Mouse (Mus musculus) layer of hippocampus, adult 2 months (tissue): ENCODE data around the gene Ttc26. TPM values are rescaled to one million over a fixed set of nuclear protein-coding genes. Genes with fewer than 3 reads are reported as not detected.

Experiments used
- DNase-seq, 2 experiments: peaks; one replicate each; pipeline ENCODE4 v3.0.0; 2022; ENCODE audit warnings: low spot score in 2 of 2
- H3K27ac ChIP-seq: fragments of 200-600 bp; 2 replicates; pipeline ENCODE4 v1.8.1; 2022
- H3K4me3 ChIP-seq: fragments of 200-600 bp; 2 replicates; pipeline ENCODE4 v1.8.1; 2022; ENCODE audit warnings: mild to moderate bottlenecking
- CTCF ChIP-seq: fragments of 200-600 bp; conservative IDR thresholded peaks from 2 replicates; pipeline ENCODE4 v1.8.1; 2022; ENCODE audit warnings: antibody characterized with exemption, mild to moderate bottlenecking, moderate library complexity
- long read RNA-seq, 2 experiments: library from polyadenylated mRNA; stranded (forward); transcript quantifications; one replicate each; pipeline ENCODE4 v2.0.0; 2021; ENCODE audit warnings: borderline mapping rate in 2 of 2
- total RNA-seq, 2 experiments: library from RNA; stranded (reverse); gene quantifications; 2 replicates each; pipeline ENCODE4 v1.2.3; 2021

Gene Ttc26
- total RNA-seq = 10 to 100 TPM; 11.5 to 12.2 TPM
- long read RNA-seq, experiment 1, full-length matches to known transcripts = 4 of 7 reads
- long read RNA-seq, experiment 1, partial matches to known transcripts = 0 of 7 reads
- long read RNA-seq, experiment 1, other reads (novel, unspliced or antisense) = 3 of 7 reads
- long read RNA-seq, experiment 2, full-length matches to known transcripts = 3 of 9 reads
- long read RNA-seq, experiment 2, partial matches to known transcripts = 2 of 9 reads
- long read RNA-seq, experiment 2, other reads (novel, unspliced or antisense) = 4 of 9 reads

DNA sequence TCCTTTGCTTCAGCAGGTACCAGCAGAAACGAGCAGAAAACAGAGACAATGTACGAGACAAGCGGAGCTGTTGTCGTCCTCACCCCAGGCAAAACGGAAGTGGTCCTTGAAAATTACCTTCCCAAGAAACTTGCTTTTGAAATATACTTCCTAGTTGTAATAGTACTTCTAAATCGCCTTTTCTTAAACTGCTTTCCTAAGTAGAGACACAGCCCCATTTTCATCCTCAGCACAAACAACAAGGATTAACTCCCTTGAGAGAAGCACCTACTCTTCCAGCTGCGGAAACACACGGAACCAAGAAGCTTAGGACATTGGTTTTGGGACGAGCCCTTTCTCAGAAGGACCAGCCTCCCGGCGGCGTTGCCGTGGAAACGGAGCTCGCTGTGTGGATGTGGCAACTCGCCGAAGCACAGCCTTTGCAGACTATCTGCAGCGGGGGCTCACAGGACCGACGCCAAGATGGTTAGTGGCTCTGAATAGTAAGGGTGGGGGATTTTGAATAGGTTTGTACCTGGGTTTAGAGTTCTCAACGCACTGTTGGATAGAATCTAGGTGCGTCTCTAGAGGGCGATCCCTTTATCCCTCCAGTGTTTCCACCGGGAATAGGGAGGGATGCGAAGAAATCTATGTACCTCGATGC is at the start of gene Ttc26:
Gene Ttc26 (plus strand): TSS at position 341 of the 643 bp plus-strand sequence.
- peak; percentile 82 to 85 for DNase-seq
- Histone ChIP-seq H3K4me3 (peak within 1 kb of the TSS; percentile 83), H3K27ac (peak within 1 kb of the TSS; percentile 90)
- peak; percentile 36 for TF ChIP-seq CTCF

DNA sequence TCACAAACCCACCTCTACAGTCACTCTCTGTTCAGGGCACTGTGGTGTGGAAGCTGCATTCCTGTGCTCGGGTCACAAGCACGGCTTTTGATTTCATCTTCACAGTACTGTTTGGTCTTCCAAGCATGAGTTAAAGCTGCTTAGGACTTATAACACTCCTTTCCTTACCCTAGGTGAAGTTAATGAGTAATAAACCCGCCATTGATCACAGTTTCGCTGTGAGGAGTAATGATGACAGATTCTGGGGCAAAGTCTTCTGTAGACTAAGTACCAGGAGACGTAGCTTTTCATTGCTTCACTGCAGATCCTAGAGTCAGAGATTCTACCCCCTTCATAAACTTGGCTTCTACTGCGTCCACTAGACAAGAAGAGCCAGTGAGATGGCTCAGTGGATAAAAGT is 46.0 kb upstream of the Ttc26 start:
- TF ChIP-seq CTCF = no peak
- DNase-seq = no peak
- H3K4me3 ChIP-seq = no peak overlapping the region

DNA sequence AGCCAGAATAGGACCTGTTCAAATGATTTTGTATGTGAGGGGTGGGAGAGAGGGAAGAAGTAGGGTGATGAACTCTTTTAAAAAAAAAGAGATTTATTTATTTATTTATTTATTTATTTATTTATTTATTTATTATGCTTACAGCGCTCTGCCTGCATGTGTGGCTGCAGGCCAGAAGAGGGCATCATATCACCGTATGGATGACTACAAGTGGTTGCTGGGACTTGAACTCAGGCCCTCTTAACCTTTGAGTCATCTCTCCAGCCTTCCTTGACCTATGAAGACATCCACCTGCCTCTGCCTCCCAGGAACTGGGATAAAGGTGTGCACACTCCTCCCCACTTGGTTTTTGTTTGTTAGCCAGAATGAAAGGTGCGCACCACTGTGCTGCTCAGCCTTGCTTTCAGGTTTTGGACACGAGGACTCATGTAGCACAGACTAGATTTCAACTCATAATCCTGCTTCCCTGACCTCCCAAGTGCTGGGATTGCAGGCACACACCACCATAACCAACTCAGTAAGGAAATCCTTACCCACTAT is 44.0 kb upstream of the Ttc26 start:
- TF ChIP-seq CTCF = peak; percentile 32
- no peak for DNase-seq
- no peak overlapping the region for H3K4me3 ChIP-seq
- no peak overlapping the region for H3K27ac ChIP-seq

More for the DNA sequence above, 46.0 kb upstream of the Ttc26 start:
- no peak overlapping the region for H3K27ac ChIP-seq

DNA sequence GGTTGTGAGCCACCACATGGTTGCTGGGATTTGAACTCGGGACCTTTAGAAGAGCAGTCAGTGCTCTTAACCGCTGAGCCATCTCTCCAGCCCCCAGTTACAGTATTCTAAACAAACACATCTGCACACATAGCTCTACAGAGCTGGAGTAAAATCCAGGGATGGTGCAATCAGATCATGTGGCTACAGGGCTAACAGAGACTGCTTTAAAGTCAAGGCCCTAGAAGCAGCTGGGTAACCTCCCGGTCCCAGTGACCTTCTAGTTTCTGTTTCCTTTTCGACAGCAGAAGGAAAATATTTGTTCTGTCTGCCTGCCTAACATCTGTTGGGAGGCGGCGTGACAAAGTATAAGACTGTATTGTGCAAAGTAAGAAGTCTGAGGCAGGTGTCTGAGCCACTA is 43.3 kb upstream of the Ttc26 start:
- DNase-seq = no peak
- H3K27ac ChIP-seq = no peak overlapping the region
- H3K4me3 ChIP-seq = no peak overlapping the region
- TF ChIP-seq CTCF = no peak

DNA sequence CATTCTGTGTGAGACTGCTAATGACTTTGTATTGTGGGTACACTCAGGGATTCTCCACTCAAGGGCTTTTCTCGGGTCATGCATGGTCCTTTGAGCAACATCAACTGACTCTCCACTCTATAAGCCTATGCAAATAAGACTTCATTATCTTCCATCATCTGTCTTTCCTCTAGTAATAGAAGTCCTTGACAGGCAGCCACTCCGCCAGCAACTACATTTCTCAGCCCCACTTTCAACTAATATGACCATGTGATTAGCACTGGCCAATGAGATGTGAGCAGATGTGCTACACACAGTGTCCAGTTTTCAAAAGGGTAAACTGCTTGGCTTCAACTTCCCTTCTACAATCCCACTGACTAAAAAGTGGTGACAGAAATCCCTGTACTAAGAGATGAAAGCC is 42.2 kb upstream of the Ttc26 start:
- Histone ChIP-seq H3K4me3 (no peak overlapping the region), H3K27ac (no peak overlapping the region)
- no peak for DNase-seq
- TF ChIP-seq CTCF = no peak

DNA sequence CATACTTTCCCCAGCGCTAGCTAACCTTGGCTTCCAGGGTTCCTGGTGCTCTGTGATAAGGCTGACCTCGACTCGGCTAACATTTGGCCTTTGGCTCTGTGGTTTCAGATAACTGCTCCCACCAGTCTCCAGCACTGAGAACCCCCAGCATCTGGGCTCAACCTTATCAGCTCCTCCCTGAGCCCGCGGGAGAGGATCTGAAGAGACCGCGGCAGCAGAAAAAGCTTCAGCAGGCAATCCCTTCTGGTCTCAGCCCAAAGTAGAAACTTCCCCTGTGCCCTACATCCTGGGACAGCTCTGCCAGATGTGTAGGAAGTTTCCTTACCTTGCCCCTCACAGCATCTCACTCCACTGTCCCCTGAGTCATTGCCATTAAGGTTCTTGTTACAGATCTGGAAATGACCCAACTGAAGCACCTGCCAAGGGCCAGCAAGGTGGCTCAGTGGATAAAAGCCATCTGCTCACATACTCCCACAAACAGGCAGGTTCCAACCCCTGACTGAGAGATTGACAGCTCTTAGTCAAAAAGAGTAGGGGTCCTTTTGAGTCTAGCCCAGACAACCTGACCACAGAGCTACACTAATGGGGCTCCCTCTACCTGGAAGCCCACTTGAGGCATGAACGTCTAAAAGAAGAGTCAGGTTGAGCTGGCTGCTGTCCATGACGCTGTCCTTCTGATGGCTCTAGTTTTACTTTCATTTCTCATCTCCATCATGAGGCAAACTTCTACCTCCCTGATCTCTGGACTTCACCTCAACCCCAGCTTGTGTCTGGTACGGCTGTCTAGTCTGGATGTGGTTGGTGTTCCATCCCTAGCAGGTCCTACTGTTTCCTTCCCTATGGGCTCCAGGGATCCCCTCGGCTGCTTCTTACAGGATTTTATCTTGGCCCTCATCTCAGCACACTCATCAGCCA is 39.3 kb upstream of the Ttc26 start:
- no peak for DNase-seq
- no peak overlapping the region for H3K4me3 ChIP-seq
- TF ChIP-seq CTCF = no peak
- no peak overlapping the region for H3K27ac ChIP-seq

DNA sequence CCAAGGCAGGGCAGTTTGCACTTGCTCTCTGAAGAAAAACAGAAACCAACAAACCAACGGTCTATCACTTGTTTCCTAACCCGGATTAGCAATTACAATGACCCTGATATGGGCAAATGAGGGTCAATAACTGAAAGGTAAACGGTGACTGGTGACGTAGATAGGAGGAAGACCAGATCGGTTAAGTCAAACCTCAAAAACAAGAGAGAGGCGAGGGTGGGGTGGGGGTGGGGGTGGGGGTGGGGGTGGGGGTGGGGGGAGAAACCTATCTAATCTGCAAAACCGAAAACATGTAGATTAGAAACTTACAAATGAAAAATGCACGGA is 38.6 kb upstream of the Ttc26 start:
- no peak for TF ChIP-seq CTCF
- Histone ChIP-seq H3K27ac (no peak overlapping the region), H3K4me3 (no peak overlapping the region)
- DNase-seq = no peak

DNA sequence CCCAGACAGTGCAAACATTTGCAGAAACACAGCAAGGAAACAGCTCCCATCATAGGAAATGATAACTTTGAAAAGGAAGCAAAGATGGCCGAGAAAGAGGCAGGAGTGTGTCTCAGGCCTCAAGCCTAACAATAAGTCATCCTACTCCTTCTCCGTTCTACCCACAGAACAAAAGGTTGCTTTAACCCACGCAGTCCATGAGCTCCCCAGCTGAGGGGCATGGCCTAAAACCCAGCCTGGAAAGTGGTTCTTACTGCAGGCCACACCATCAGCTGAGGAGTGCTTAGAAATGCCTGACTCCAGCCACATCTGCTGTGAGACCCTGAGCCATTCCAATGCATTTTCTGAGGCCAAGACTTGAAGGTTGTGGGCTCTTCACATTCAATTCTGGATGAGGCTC is 37.7 kb upstream of the Ttc26 start:
- Histone ChIP-seq H3K27ac (no peak overlapping the region), H3K4me3 (no peak overlapping the region)
- DNase-seq = no peak
- TF ChIP-seq CTCF = no peak

DNA sequence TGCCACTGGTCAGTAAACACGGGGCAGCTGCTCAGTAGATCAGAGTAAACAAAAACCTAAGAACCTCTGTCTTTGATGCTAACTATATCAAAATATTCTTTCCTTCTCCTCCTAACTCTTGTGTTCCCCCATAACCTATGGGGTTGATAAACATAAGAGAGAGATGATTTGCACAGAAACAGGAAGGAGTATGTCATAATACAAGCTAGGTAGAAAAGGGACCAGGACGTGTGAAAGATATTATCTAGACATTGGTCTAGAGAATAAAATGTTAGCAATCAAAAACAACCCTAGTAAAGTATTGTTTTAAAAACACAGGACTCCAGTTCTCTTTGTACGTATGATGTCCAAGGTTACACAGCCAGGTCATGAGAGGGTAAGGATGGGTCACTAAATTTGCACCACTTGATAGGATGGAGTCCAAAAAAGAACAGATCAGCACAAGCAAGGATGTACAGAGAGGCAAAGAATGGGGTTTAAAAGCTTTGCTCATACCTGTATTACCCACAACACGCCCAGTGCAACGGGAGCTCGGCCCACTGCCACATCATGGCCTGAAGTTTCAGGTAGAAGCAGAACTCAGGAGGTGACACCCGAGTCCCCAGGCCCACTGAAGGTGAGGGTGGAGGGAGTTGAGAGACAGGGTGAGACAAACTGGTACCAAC is 37.1 kb upstream of the Ttc26 start:
- no peak overlapping the region for H3K4me3 ChIP-seq
- no peak overlapping the region for H3K27ac ChIP-seq
- TF ChIP-seq CTCF = no peak
- no peak for DNase-seq

DNA sequence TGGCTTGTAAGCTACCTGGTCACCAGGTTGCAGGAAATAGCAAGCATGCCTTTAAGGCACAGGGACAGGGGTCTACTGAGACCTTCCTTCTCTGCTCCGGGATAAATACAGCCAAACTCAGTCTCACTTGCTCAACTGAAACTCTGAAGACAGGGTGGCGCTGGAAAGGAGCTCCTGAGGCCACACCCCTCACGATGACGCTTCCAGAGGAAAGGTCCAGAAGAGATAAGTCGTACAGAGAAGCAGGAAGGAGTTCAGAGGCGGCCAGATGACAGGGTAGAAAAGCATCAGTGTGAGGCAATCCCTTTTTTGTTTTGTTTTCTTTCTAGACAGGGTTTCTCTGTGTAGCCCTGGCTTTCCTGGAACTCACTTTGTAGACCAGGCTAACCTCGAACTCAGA is 35.5 kb upstream of the Ttc26 start:
- H3K27ac ChIP-seq = no peak overlapping the region
- TF ChIP-seq CTCF = no peak
- H3K4me3 ChIP-seq = no peak overlapping the region
- no peak for DNase-seq

DNA sequence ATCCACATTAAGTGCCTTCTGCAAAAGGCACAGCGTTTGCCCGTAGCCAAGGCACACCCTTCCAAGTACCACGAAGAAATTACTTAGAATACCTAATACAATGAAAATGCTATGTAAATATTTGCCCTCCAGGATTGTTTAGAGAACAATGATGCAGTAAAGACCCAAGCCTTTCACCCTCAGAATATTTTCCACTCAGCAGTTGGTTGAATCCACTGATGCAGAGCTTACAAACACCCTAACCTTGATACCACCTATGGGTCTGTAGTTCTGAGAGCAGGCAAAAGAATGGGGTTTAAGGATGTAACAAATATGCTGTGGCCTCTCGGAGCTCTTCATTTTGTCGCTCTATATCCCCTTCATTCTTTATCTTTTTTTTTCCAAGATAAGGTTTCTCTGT is 33.4 kb upstream of the Ttc26 start:
- TF ChIP-seq CTCF = no peak
- Histone ChIP-seq H3K4me3 (no peak overlapping the region), H3K27ac (no peak overlapping the region)
- DNase-seq = no peak

DNA sequence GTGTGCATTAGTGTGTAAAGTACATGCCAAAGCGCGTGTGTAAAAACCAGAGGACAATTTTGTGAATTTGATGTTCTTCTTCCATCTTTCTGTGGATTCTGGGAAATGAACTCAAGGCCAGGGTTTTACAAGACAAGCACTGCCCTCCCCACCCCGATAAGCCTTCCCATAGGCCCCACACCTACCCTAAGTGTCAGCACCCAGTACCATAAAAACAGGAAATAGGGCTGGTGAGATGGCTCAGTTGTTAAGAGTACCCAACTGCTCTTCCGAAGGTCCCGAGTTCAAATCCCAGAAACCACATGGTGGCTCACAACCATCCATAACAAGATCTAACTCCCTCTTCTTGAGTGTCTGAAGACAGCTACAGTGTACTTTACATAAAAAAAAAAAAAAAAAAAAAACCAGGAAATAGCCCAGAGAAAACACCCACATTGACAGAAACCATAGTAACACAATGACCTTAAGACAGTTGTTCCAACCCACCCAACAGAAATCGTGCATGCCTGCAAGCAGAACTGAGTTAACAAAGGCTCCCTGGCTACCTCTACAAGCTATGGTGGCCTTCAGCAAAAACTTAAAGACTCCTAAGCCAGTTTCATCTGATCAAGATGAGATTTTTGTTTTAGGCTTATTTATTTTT is 32.3 kb upstream of the Ttc26 start:
- no peak for TF ChIP-seq CTCF
- no peak overlapping the region for H3K4me3 ChIP-seq
- no peak overlapping the region for H3K27ac ChIP-seq
- no peak for DNase-seq

DNA sequence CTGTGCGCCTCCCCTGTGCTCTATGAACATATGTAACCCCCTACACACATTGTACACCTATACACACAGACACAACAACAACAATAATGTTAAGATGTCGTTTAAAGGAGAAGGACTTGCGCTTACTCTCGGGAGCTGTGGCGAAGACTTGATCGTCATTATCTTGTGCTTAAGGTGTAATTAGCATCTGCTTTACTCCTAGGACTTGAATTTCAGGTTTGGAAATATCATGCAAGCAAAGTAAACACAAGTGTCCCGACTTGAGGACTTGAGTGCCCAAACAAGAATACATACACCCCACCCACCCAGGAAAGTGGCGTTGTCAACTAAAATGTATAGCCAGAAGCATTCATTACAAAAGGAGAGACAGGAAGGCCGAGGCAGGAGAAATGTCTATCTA is 31.5 kb upstream of the Ttc26 start:
- Histone ChIP-seq H3K27ac (no peak overlapping the region), H3K4me3 (no peak overlapping the region)
- no peak for TF ChIP-seq CTCF
- no peak for DNase-seq
